Mouse (Mus musculus): ENCODE data around the gene Prss44.

Prss44 gene

DNA sequence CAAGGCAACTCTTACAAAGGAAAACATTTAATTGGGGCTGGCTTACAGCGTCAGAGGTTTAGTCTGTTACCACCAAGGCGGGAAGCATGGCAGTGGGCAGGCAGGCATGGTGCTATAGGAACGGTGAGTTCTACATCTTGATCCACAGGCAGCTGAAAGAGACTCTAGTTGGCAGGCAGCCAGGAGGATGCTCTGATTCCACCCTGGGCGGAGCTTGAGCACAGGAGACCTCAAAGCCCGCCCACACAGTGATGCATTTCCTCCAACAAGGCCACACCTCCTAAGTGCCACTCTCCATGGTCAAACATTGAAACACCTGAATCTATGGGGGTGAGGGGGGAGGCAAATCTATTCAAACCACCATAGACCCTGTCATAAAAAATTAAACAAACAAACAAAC, 19.2 kb downstream of the Prss44 start:
- no peak for DNase-seq (ENCODE audit: low spot score)

- no peak for DNase-seq (ENCODE audit: low spot score)
These were observed 20.6 kb downstream of the Prss44 start, which contains the start of gene Prss45 for GRCm38 (mm10) chr9:110834411-110834810. Gene Prss45, plus strand, starts transcription at chr9:110834588.

DNA sequence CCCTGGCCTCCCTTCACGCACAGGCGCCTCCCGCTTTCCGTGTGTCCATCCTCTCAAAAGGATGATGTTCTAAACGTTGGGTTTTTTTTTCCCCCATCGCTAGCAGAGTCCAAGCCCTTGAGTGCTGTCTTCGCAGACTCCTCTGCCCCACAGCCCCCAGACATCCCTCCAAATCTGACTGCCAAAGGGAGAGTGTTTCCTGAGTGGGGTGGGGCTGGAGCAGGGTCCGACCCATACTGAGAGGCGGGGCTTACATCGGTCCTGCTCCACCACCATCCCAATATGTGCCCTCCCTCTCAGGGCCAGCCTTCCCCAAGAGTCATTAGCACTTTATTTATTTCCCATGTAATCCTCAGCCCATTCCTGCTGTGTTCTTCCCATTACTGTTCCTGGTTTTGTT, 21.2 kb downstream of the Prss44 start:
- DNase-seq (ENCODE audit: low spot score): no peak

GRCm38 (mm10) chr9:110836112-110836511, 22.3 kb downstream of the Prss44 start:
- DNase-seq (ENCODE audit: low spot score): no peak

DNA sequence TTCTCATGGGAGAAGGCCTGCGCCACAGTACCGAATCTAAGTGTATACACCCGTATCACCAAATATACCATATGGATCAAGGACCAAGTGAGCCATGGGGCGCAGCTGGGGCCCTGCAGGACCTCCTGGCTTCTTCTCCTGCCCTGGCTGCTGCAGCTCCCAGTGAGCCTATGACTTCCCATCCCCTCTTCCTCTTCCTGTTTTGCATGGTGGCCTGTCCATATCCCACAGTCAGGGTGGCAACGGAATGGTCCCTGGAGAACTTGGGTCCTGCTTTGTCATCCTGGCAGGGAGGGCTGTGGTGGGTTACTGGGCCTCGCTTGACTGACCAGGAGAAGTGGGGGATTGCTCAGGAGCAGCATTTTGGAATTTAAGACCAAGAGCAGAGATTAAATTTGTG, 27.1 kb downstream of the Prss44 start:
- no peak for DNase-seq (ENCODE audit: low spot score)

DNA sequence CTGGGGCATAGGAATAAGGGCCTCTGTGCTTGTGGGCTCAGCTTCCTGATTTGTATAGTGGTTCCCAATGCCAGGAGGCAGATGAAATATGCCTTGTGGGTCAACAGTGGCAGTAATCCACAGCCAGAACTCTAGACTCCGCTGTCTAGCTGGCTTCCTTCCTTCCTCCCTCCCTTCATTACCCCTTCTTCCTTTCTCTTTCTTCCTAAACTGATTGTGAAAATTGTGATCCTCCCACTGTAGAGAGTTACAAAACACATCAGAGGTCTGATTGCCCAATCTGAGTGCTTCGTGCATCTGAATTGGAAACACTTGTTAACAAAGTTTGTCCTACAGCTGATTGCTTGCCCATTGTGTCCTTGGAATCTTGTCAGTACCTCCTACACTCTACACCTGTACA, 27.6 kb downstream of the Prss44 start:
- no peak for DNase-seq (ENCODE audit: low spot score)

DNA sequence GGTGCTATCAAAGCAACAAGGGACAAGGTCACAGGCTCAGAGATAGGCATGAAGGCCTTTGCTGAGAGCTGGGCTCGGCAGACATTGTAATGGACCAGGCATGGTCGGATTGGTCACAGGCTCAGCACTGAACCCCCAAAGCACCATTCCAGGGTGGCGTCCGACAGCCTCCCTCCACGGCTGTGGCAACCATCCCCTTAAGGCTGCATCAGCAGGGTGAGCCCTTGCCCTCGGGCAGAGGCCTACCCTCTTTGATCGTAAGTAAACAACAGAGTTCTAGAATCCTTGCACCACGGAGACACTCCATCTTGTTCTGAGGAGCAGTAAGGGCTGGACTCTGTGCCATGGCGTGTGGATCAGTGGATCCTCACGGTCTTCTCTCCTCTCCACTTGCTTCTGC, 30.4 kb downstream of the Prss44 start, which contains the start of gene Prss46:
Prss46 (plus strand) TSS at position 301 of the 400 bp plus-strand sequence.
- no peak for DNase-seq (ENCODE audit: low spot score)

GRCm38 (mm10) chr9:110849162-110849561, 35.4 kb downstream of the Prss44 start:
- DNase-seq (ENCODE audit: low spot score): no peak

DNA sequence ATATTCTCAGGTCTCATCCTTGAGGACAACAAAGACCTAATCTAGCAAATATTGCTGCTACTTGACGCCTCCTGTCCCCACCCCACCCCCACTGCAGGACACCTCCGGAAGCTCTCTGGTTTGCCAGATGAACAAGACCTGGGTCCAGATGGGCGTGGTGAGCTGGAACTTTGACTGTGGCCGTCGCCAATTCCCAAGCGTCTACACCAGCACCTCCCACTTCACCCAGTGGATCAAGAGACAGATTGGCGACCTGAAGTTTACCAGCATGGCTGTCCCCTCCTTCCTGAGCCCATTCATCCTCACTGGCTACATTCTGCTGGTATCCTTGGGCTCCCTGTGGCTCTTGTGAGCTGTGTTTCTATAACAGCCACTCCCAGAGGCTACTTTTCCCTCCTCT, 42.1 kb downstream of the Prss44 start:
- no peak for DNase-seq (ENCODE audit: low spot score)

DNA sequence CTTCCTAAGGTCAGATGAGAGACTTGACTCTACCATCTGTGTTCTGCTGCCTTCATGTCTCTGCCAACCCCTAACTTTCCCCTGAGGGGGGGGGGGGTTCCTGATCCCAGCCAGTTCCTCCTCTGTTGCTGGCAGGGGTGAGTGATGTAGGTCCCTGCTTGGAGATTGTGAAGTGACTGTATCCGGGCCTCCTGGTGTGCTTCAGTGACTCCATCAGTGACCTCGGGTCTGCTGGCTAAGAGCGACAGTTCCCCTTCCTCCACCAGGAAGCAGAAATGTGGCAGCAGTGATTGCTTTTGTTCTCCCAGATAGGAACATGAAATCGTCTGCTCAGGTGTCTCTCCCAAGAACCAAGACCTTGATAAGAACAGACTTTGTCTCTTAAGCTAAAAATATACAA, 43.1 kb downstream of the Prss44 start:
- DNase-seq (ENCODE audit: low spot score): no peak

- no peak for DNase-seq (ENCODE audit: low spot score)
These were observed 44.1 kb downstream of the Prss44 start, which contains the start of gene Prss50 for GRCm38 (mm10) chr9:110857781-110858472. Gene Prss50, plus strand, starts transcription at chr9:110857967.

- DNase-seq (ENCODE audit: low spot score): no peak
These were observed 44.7 kb downstream of the Prss44 start for GRCm38 (mm10) chr9:110858523-110858922.

DNA sequence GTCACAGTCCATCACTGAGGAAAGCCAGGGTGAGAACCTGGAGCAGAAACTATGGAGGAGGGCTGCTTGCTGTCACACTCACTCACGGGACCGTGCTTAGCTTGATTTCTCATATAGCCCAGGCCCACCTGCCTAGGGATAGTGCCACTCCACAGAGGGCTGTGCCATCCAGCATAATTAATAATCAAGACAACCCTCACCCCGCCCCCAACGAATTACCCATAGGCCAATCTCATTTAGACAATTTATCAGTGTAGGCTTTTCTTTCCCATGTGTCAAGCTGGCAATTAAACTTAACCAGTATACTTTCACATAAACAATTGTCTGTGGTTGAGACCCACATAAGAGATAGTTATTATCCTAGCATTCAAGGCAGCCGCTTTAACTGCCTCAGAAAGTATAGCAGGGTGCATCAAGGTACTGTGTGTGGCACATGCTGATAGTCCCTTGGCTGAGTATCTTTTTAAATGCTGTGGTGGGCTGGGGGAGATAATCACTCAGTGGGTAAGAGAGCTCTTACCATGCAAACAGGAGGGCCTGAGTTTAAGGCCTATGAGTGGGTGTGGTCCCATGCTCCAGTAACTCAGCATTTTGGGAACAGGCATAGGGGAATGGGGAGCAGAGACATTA, 45.3 kb downstream of the Prss44 start:
- DNase-seq (ENCODE audit: low spot score): no peak

DNA sequence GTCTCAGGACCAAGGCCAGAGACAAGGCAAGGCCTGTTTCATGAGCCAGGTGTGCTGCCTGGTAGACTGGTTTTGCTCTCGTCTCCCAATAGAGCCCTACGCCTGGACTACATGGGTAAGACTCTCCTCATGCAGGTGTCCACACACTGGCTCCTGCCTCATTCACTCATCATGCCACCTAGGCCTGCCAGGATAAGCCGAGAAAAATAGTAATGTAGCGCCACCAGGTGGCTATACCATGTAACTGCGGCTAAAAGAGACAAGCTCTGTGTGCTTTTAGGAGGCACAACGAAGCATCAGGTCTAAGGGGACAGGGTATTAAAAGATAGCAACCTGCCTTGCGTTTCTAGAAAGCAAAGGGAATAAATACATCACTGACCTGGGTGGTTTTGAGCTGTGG, 57.2 kb downstream of the Prss44 start:
- DNase-seq (ENCODE audit: low spot score): no peak

Data from ovary, adult 18-20 months (tissue).